Mouse (Mus musculus) macrophage (primary cell): ENCODE data around the gene Gm11237. TPM values are rescaled to one million over a fixed set of nuclear protein-coding genes. Genes with fewer than 3 reads are reported as not detected.
"Not testable (repeated sequence)": the region's sequence is repeated elsewhere in the genome, so short reads cannot be mapped to it uniquely, and the experiment has no call there.

Source experiments
- H3K27ac ChIP-seq: fragments of 350-480 bp; formaldehyde crosslinking; 2 replicates; pipeline ENCODE4 v1.9.0; 2021
- H3K36me3 ChIP-seq: fragments of 350-480 bp; formaldehyde crosslinking; 2 replicates; pipeline ENCODE4 v1.9.0; 2021; ENCODE audit errors: inconsistent target
- H3K4me3 ChIP-seq: fragments of 350-480 bp; formaldehyde crosslinking; 2 replicates; pipeline ENCODE4 v1.9.0; 2021; ENCODE audit errors: inconsistent target
- H3K79me2 ChIP-seq: fragments of 350-480 bp; formaldehyde crosslinking; 2 replicates; pipeline ENCODE4 v1.9.0; 2021; ENCODE audit errors: inconsistent target
- WGBS: methylation state at CpG from one replicate; pipeline ENCODE4 v1.1.7; 2026; ENCODE audit warnings: inconsistent platforms; ENCODE audit not compliant: missing documents; 5-methylcytosine and 5-hydroxymethylcytosine counted together
- polyA plus RNA-seq: library from polyadenylated mRNA; stranded (reverse); fragments of 250-400 nt; gene quantifications from 3 replicates; pipeline ENCODE4 v1.2.4, GENCODE M21; 2018; ENCODE audit warnings: inconsistent platforms
- total RNA-seq, 78 experiments: library from RNA; depleted of rRNA; stranded (reverse); fragments of 250-400 nt; gene quantifications; 1 replicate in 9 of 78; 2 replicates in 24 of 78; 3 replicates in 43 of 78; 4 replicates in 2 of 78; pipeline ENCODE4 v1.2.4; 2018; ENCODE audit warnings: inconsistent platforms in 56 of 78

The Gm11237 gene
- total RNA-seq (2018; cell fraction: chromatin; rRNA removed) = not detected
- total RNA-seq (2018; cell fraction: cytosol; rRNA removed) = not detected
- not detected for total RNA-seq (2018; cell fraction: nucleus; rRNA removed)
- polyA plus RNA-seq = not detected in 3 replicates

DNA sequence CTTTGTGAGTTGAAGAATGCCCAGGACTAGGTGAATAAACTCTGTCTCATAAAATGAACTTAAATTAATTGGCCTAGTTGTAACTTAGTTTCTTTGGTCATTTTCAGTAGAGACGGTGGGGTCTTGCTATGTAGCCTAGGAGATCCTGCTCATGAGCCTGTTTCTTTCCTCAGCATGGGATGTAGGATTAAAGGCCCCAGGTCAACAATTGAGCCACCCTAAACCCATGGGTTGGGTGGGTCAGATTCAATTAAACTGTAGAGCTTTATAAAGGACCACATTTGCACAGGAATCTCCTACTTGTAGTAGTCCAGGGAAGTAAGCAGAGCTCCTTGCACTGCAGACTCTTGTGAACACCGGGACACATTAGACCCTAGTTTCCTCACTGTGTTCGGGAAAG is at the start of gene Gm11237:
Gene Gm11237 (plus strand): TSS at position 301 of the 400 bp plus-strand sequence.
- not testable (repeated sequence) for H3K79me2 ChIP-seq, H3K27ac ChIP-seq, H3K36me3 ChIP-seq, H3K4me3 ChIP-seq
- no CpG with 5 or more reads among the region's 3 CpGs for WGBS

DNA sequence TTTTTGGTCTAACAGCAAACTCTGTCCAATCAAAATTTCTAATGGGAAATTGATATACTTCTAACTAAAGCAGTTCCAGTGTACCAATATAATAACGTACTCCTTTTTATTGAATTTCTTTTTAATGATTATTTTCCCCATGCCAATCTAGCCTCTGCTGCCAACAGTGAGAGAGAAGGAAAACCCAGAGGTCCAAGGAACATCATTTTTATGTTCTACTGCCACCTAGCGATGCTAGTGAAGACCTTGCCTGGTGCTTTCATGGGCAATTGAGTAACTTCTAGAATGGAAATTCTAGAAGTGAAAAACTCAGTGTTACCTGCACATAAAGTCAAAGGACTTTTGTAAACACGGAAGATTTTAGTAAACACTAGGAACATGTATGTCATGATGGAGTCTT is 23.5 kb upstream of the Gm11237 start:
- whole genome bisulfite sequencing = 14% methylated on average over 3 of the region's 3 CpGs

DNA sequence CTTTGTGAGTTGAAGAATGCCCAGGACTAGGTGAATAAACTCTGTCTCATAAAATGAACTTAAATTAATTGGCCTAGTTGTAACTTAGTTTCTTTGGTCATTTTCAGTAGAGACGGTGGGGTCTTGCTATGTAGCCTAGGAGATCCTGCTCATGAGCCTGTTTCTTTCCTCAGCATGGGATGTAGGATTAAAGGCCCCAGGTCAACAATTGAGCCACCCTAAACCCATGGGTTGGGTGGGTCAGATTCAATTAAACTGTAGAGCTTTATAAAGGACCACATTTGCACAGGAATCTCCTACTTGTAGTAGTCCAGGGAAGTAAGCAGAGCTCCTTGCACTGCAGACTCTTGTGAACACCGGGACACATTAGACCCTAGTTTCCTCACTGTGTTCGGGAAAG is 15.2 kb upstream of the Gm11237 start, which contains the start of gene Gm11238:
Gene Gm11238 (plus strand): TSS at position 301 of the 400 bp plus-strand sequence.
- H3K4me3 ChIP-seq, H3K27ac ChIP-seq, H3K36me3 ChIP-seq, H3K79me2 ChIP-seq: not testable (repeated sequence)
- WGBS = no CpG with 5 or more reads among the region's 3 CpGs

More for the DNA sequence above, 23.5 kb upstream of the Gm11237 start:
- no peaks in the 10 kb centered on the region for H3K79me2 ChIP-seq
- H3K36me3 ChIP-seq = no peaks in the 10 kb centered on the region
- H3K27ac ChIP-seq = no peak overlapping the region
- H3K4me3 ChIP-seq = no peak overlapping the region

DNA sequence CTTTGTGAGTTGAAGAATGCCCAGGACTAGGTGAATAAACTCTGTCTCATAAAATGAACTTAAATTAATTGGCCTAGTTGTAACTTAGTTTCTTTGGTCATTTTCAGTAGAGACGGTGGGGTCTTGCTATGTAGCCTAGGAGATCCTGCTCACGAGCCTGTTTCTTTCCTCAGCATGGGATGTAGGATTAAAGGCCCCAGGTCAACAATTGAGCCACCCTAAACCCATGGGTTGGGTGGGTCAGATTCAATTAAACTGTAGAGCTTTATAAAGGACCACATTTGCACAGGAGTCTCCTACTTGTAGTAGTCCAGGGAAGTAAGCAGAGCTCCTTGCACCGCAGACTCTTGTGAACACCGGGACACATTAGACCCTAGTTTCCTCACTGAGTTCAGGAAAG is 15.0 kb downstream of the Gm11237 start, which contains the start of gene Gm11236:
Gene Gm11236 (plus strand): TSS at position 301 of the 400 bp plus-strand sequence.
- WGBS = no CpG with 5 or more reads among the region's 4 CpGs
- not testable (repeated sequence) for H3K27ac ChIP-seq, H3K4me3 ChIP-seq, H3K36me3 ChIP-seq, H3K79me2 ChIP-seq

DNA sequence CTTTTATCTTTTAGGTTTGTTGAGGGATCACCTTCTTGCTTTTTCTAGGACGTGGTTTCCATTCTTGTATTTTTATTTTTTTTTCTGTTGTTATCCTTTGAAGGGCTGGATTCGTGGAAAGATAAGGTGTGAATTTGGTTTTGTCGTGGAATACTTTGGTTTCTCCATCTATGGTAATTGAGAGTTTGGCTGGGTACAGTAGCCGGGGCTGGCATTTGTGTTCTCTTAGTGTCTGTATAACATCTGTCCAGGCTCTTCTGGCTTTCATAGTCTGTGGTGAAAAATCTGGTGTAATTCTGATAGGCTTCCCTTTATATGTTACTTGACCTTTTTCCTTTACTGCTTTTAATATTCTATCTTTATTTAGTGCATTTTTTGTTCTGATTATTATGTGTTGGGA is 39.1 kb downstream of the Gm11237 start:
- H3K79me2 ChIP-seq, H3K36me3 ChIP-seq, H3K27ac ChIP-seq, H3K4me3 ChIP-seq: not testable (repeated sequence)
- WGBS = no CpG with 5 or more reads among the region's 4 CpGs

DNA sequence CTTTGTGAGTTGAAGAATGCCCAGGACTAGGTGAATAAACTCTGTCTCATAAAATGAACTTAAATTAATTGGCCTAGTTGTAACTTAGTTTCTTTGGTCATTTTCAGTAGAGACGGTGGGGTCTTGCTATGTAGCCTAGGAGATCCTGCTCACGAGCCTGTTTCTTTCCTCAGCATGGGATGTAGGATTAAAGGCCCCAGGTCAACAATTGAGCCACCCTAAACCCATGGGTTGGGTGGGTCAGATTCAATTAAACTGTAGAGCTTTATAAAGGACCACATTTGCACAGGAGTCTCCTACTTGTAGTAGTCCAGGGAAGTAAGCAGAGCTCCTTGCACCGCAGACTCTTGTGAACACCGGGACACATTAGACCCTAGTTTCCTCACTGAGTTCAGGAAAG is 45.3 kb downstream of the Gm11237 start, which contains the start of gene Gm11239:
Gene Gm11239 (plus strand): TSS at position 301 of the 400 bp plus-strand sequence.
- not testable (repeated sequence) for H3K36me3 ChIP-seq, H3K4me3 ChIP-seq, H3K79me2 ChIP-seq, H3K27ac ChIP-seq
- WGBS = no CpG with 5 or more reads among the region's 4 CpGs

Other genes with a start within 250 kb of the Gm11237 start
- not detected in 3 replicates for gene Gm11487, start 217.9 kb upstream of the Gm11237 start, polyA plus RNA-seq
- gene Gm11238, start 15.1 kb upstream of the Gm11237 start, polyA plus RNA-seq = not detected in 3 replicates
- gene Gm11236, start 15.1 kb downstream of the Gm11237 start, polyA plus RNA-seq = not detected in 3 replicates
- gene Gm11239, start 45.4 kb downstream of the Gm11237 start, polyA plus RNA-seq = not detected in 3 replicates
- gene Gm428, start 60.5 kb downstream of the Gm11237 start, polyA plus RNA-seq = not detected in 3 replicates
- gene Rasef, start 168.0 kb downstream of the Gm11237 start, polyA plus RNA-seq = not detected in 3 replicates